Mouse (Mus musculus): ENCODE measurements around the gene Olfr836.
"Not testable (repeated sequence)": the region's sequence is repeated elsewhere in the genome, so short reads cannot be mapped to it uniquely, and the experiment has no call there.

The Olfr836 gene

GRCm38 (mm10) chr9:19120082-19120481 lies at the start of gene Olfr836:
Gene Olfr836, plus strand, starts transcription at chr9:19120382.
- no peak for DNase-seq (ENCODE audit: low read depth, low spot score)

- DNase-seq (ENCODE audit: low read depth, low spot score): no peak
These were observed 35.2 kb upstream of the Olfr836 start for GRCm38 (mm10) chr9:19084986-19085385.

GRCm38 (mm10) chr9:19092889-19093753 lies 27.1 kb upstream of the Olfr836 start:
- not testable (repeated sequence) for DNase-seq (ENCODE audit: low read depth, low spot score)

- no peak for DNase-seq (ENCODE audit: low read depth, low spot score)
These were observed 22.9 kb upstream of the Olfr836 start for GRCm38 (mm10) chr9:19097286-19097685.

GRCm38 (mm10) chr9:19136017-19136416 lies 15.8 kb downstream of the Olfr836 start, which contains the start of gene Olfr837:
Gene Olfr837, plus strand, starts transcription at chr9:19136317.
- no peak for DNase-seq (ENCODE audit: low read depth, low spot score)

All from retina, adult 2 months (tissue).